Mouse (Mus musculus) liver, embryonic 13.5 days (tissue): ENCODE results near the gene Bcas3. TPM values are rescaled to one million over a fixed set of nuclear protein-coding genes. Genes with fewer than 3 reads are reported as not detected.

Source experiments
- ATAC-seq: fragments of 200-750 bp; cut with Nextera tagmentation; 2 replicates; pipeline ENCODE4 v1.8.0; 2017; ENCODE audit warnings: low read depth, mild to moderate bottlenecking, moderate number of reproducible peaks, moderate library complexity
- DNase-seq: peaks from one replicate; pipeline ENCODE4 v3.0.0; 2022
- H3K27ac ChIP-seq: fragments of 300-500 bp; sonication (generic); 2 replicates; pipeline ENCODE4 v1.5.1; 2015; ENCODE audit warnings: moderate library complexity, mild to moderate bottlenecking, inconsistent platforms
- H3K27me3 ChIP-seq: fragments of 300-500 bp; sonication (generic); 2 replicates; pipeline ENCODE4 v1.6.1; 2015; ENCODE audit warnings: mild to moderate bottlenecking, inconsistent platforms
- H3K36me3 ChIP-seq: fragments of 300-500 bp; sonication (generic); 2 replicates; pipeline ENCODE4 v1.6.1; 2015; ENCODE audit warnings: mild to moderate bottlenecking, inconsistent platforms
- H3K4me1 ChIP-seq: fragments of 300-500 bp; sonication (generic); replicated peaks from 2 replicates; pipeline ENCODE4 v1.6.1; 2015; ENCODE audit warnings: inconsistent platforms
- H3K4me2 ChIP-seq: fragments of 300-500 bp; sonication (generic); 2 replicates; pipeline ENCODE4 v1.6.1; 2015; ENCODE audit warnings: inconsistent platforms, mild to moderate bottlenecking, moderate library complexity
- H3K4me3 ChIP-seq: fragments of 300-500 bp; sonication (generic); replicated peaks from 2 replicates; pipeline ENCODE4 v1.5.1; 2015; ENCODE audit warnings: mild to moderate bottlenecking, inconsistent platforms
- H3K9ac ChIP-seq: fragments of 300-500 bp; sonication (generic); 2 replicates; pipeline ENCODE4 v1.6.1; 2015; ENCODE audit warnings: mild to moderate bottlenecking, inconsistent platforms
- H3K9me3 ChIP-seq: fragments of 300-500 bp; sonication (generic); replicated peaks from 2 replicates; pipeline ENCODE4 v1.6.1; 2016; ENCODE audit warnings: inconsistent platforms
- WGBS: fragments of 180-500 bp; shearing (Covaris S2); methylation state at CpG from one replicate; pipeline ENCODE4 v1.1.7; 2015; ENCODE audit not compliant: insufficient replicate concordance; 5-methylcytosine and 5-hydroxymethylcytosine counted together
- polyA plus RNA-seq: library from polyadenylated mRNA; unstranded; fragments of >200 nt; fragmentation: Nextera tagmentation; extraction: Ambion mirVana; gene quantifications from 2 replicates; pipeline ENCODE4 v1.2.1, GENCODE M21; 2015

Bcas3 gene
- polyA plus RNA-seq, 1 experiment from 2014 or later: 13.6 TPM

GRCm38 (mm10) chr11:85761170-85761569, 408.2 kb downstream of the Bcas3 start:
- no peak overlapping the region for H3K9ac ChIP-seq
- peaks cover 28% of the 10 kb centered on the region for H3K4me1 ChIP-seq
- ATAC-seq: no peak
- no peaks in the 10 kb centered on the region for H3K9me3 ChIP-seq
- no peak overlapping the region for H3K4me2 ChIP-seq
- no peak overlapping the region for H3K4me3 ChIP-seq
- no peak for DNase-seq
- H3K27me3 ChIP-seq: peaks cover 48% of the 10 kb centered on the region
- no peak overlapping the region for H3K27ac ChIP-seq
- 81% methylated on average over 3 of the region's 3 CpGs for WGBS
- no peaks in the 10 kb centered on the region for H3K36me3 ChIP-seq

GRCm38 (mm10) chr11:85763655-85764054, 410.7 kb downstream of the Bcas3 start:
- ATAC-seq (no peak), DNase-seq (no peak)
- 64% methylated on average over 3 of the region's 3 CpGs for WGBS
- Histone ChIP-seq H3K27ac (no peak overlapping the region), H3K4me2 (no peak overlapping the region), H3K9me3 (no peaks in the 10 kb centered on the region), H3K9ac (no peak overlapping the region), H3K36me3 (no peaks in the 10 kb centered on the region), H3K4me3 (no peak overlapping the region), H3K27me3 (peaks cover 67% of the 10 kb centered on the region), H3K4me1 (peaks cover 25% of the 10 kb centered on the region)

GRCm38 (mm10) chr11:85766106-85766723, 413.2 kb downstream of the Bcas3 start:
- 56% methylated on average over 7 of the region's 7 CpGs for WGBS
- Histone ChIP-seq H3K4me2 (no peak overlapping the region), H3K36me3 (no peaks in the 10 kb centered on the region), H3K9me3 (no peaks in the 10 kb centered on the region), H3K9ac (no peak overlapping the region), H3K27ac (no peak overlapping the region), H3K4me1 (peaks cover 18% of the 10 kb centered on the region), H3K27me3 (peaks cover 77% of the 10 kb centered on the region), H3K4me3 (no peak overlapping the region)
- DNase-seq (no peak), ATAC-seq (no peak)

- H3K9me3 ChIP-seq: no peaks in the 10 kb centered on the region
- DNase-seq: no peak
- H3K9ac ChIP-seq: no peak overlapping the region
- H3K27me3 ChIP-seq: peaks cover 77% of the 10 kb centered on the region
- no peak overlapping the region for H3K4me3 ChIP-seq
- H3K36me3 ChIP-seq: no peaks in the 10 kb centered on the region
- 65% methylated on average over 6 of the region's 6 CpGs for WGBS
- H3K4me2 ChIP-seq: no peak overlapping the region
- no peak for ATAC-seq
- no peak overlapping the region for H3K27ac ChIP-seq
- peaks cover 16% of the 10 kb centered on the region for H3K4me1 ChIP-seq
These were observed 413.8 kb downstream of the Bcas3 start for GRCm38 (mm10) chr11:85766811-85767210.

GRCm38 (mm10) chr11:85769740-85770139, 416.8 kb downstream of the Bcas3 start:
- Histone ChIP-seq H3K27ac (peak overlapping the region; percentile 20; the same call in 1 of the 2 replicates), H3K9ac (no peak overlapping the region), H3K4me2 (no peak overlapping the region), H3K36me3 (no peaks in the 10 kb centered on the region), H3K4me1 (peaks cover 16% of the 10 kb centered on the region), H3K4me3 (no peak overlapping the region), H3K27me3 (peaks cover 79% of the 10 kb centered on the region), H3K9me3 (no peaks in the 10 kb centered on the region)
- DNase-seq (no peak), ATAC-seq (peak; percentile 73)
- 77% methylated on average over 2 of the region's 2 CpGs for WGBS

- DNase-seq: no peak
- Histone ChIP-seq H3K4me3 (no peak overlapping the region), H3K27ac (no peak overlapping the region), H3K9me3 (no peaks in the 10 kb centered on the region), H3K4me2 (no peak overlapping the region), H3K4me1 (peaks cover 29% of the 10 kb centered on the region), H3K27me3 (peaks cover 82% of the 10 kb centered on the region), H3K36me3 (no peaks in the 10 kb centered on the region), H3K9ac (no peak overlapping the region)
- 44% methylated on average over 4 of the region's 4 CpGs for WGBS
- ATAC-seq: no peak
These were observed 420.4 kb downstream of the Bcas3 start for GRCm38 (mm10) chr11:85773391-85773790.

- peaks cover 20% of the 10 kb centered on the region for H3K4me1 ChIP-seq
- no peak overlapping the region for H3K9ac ChIP-seq
- WGBS: 46% methylated on average over 6 of the region's 6 CpGs
- H3K9me3 ChIP-seq: no peaks in the 10 kb centered on the region
- H3K4me2 ChIP-seq: no peak overlapping the region
- no peak for ATAC-seq
- no peak for DNase-seq
- H3K36me3 ChIP-seq: no peaks in the 10 kb centered on the region
- H3K27me3 ChIP-seq: peaks cover 85% of the 10 kb centered on the region
- H3K4me3 ChIP-seq: no peak overlapping the region
- no peak overlapping the region for H3K27ac ChIP-seq
These were observed 421.7 kb downstream of the Bcas3 start for GRCm38 (mm10) chr11:85774707-85775106.

GRCm38 (mm10) chr11:85775492-85775891, 422.5 kb downstream of the Bcas3 start:
- Histone ChIP-seq H3K4me3 (no peak overlapping the region), H3K36me3 (no peaks in the 10 kb centered on the region), H3K27me3 (peaks cover 88% of the 10 kb centered on the region), H3K9ac (no peak overlapping the region), H3K4me1 (peaks cover 13% of the 10 kb centered on the region; the same call in 1 of the 2 replicates), H3K27ac (no peak overlapping the region), H3K4me2 (no peak overlapping the region), H3K9me3 (no peaks in the 10 kb centered on the region)
- ATAC-seq (0 out of 2 replicates have a peak, but pooled peaks have one; percentile 24), DNase-seq (no peak)
- 53% methylated on average over 7 of the region's 7 CpGs for WGBS

GRCm38 (mm10) chr11:85776861-85777360, 423.9 kb downstream of the Bcas3 start:
- Histone ChIP-seq H3K36me3 (no peaks in the 10 kb centered on the region), H3K27ac (no peak overlapping the region), H3K9ac (no peak overlapping the region), H3K4me3 (no peak overlapping the region), H3K4me2 (no peak overlapping the region), H3K4me1 (peaks cover 13% of the 10 kb centered on the region; the same call in 1 of the 2 replicates), H3K9me3 (no peaks in the 10 kb centered on the region), H3K27me3 (peaks cover 88% of the 10 kb centered on the region)
- DNase-seq: no peak
- WGBS: 66% methylated on average over 7 of the region's 7 CpGs
- no peak for ATAC-seq

- H3K4me3 ChIP-seq: no peak overlapping the region
- H3K9ac ChIP-seq: no peak overlapping the region
- WGBS: 48% methylated on average over 2 of the region's 2 CpGs
- peaks cover 84% of the 10 kb centered on the region for H3K27me3 ChIP-seq
- no peak overlapping the region for H3K4me2 ChIP-seq
- no peaks in the 10 kb centered on the region for H3K9me3 ChIP-seq
- H3K36me3 ChIP-seq: no peaks in the 10 kb centered on the region
- no peak for ATAC-seq
- DNase-seq: no peak
- H3K4me1 ChIP-seq: peaks cover 13% of the 10 kb centered on the region; the same call in 1 of the 2 replicates
- H3K27ac ChIP-seq: no peak overlapping the region; the same call in 1 of the 2 replicates
These were observed 425.0 kb downstream of the Bcas3 start for GRCm38 (mm10) chr11:85777950-85778349.

- H3K4me2 ChIP-seq: no peak overlapping the region
- no peak overlapping the region for H3K27ac ChIP-seq
- ATAC-seq (no peak), DNase-seq (no peak)
- WGBS: 58% methylated on average over 4 of the region's 4 CpGs
- no peak overlapping the region for H3K9ac ChIP-seq
- peaks cover 10% of the 10 kb centered on the region; the same call in 1 of the 2 replicates for H3K4me1 ChIP-seq
- H3K27me3 ChIP-seq: peaks cover 88% of the 10 kb centered on the region
- no peaks in the 10 kb centered on the region for H3K9me3 ChIP-seq
- no peak overlapping the region for H3K4me3 ChIP-seq
- H3K36me3 ChIP-seq: no peaks in the 10 kb centered on the region
These were observed 427.3 kb downstream of the Bcas3 start for GRCm38 (mm10) chr11:85780303-85780702.
